Mouse (Mus musculus) large intestine, adult 2 months (tissue): ENCODE results near the gene Shroom4. TPM values are rescaled to one million over a fixed set of nuclear protein-coding genes. Genes with fewer than 3 reads are reported as not detected.
"Not testable (repeated sequence)": the region's sequence is repeated elsewhere in the genome, so short reads cannot be mapped to it uniquely, and the experiment has no call there.

Experiments
- DNase-seq: peaks from one replicate; pipeline ENCODE4 v3.0.0-alpha.2; 2012; ENCODE audit warnings: low read depth, low spot score
- WGBS: fragments of 180-500 bp; shearing (Covaris S2); methylation state at CpG from one replicate; pipeline ENCODE4 v1.1.7; 2018; 5-methylcytosine and 5-hydroxymethylcytosine counted together
- polyA plus RNA-seq: library from polyadenylated mRNA; depleted of rRNA; stranded (reverse); fragments of >200 nt; gene quantifications from 2 replicates; pipeline ENCODE4 v1.2.3, GENCODE M21; 2012; rRNA removed

Shroom4 gene
- 0.40 and 0.45 TPM in 2 replicates for polyA plus RNA-seq

DNA sequence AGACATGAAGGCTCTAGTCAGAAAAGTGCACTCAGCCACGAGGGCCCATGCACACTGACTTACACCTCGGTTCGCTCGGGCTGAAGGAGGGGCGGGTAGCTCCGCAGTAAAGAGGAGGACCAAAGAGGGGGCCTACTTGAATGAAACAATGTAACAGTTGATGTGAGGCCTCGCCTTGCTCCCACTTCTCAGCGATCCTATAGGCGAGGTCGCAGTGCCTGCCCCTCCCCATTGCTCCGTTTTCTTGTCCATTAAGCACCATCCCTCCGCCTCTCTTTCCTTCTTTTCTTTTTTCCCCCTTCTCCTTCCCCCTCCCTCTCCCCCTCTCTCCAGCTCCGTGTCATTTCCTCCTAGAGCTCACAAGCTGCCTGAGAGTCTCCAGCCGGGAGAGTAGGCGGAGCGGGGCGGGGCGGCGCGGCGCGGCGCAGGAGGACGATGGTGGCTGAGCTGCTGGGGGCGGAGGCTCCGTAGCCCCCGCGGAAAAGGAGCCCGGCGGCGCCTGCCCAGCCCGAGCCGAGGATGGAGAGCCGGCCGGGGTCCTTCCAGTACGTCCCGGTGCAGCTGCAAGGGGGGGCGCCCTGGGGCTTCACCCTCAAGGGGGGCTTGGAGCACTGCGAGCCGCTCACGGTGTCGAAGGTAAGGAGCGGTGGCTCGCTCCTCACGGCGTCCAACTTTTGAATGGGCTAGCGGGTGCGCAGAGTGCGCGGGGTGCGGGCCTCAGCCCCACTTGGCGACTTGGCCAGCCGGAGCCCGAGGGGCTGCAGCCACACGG, at the start of gene Shroom4:
TSS of gene Shroom4 (plus strand) at position 229 of the 772 bp plus-strand sequence.
- DNase-seq: no peak
- 10% methylated on average over 55 of the region's 55 CpGs for WGBS

DNA sequence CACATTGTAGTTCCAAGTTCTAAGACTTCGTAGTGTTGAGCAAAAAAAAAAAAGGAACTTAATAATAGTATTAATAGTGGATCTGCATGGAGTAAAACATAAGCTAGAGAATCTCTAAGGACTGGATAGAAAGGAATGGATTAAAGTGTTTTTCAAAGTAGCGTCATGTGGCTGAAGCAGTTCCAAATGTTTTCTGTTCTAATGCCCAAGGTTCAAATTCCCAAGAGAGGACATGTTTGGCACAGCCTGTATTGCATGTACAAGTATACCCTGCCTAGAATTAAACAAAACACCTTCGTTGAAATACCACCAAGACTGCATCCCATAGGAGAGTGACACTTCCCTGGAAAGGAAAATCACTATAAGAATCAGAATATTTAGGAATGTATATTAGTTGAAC, 42.8 kb upstream of the Shroom4 start:
- DNase-seq: no peak
- 83% methylated on average over 3 of the region's 3 CpGs for WGBS

DNA sequence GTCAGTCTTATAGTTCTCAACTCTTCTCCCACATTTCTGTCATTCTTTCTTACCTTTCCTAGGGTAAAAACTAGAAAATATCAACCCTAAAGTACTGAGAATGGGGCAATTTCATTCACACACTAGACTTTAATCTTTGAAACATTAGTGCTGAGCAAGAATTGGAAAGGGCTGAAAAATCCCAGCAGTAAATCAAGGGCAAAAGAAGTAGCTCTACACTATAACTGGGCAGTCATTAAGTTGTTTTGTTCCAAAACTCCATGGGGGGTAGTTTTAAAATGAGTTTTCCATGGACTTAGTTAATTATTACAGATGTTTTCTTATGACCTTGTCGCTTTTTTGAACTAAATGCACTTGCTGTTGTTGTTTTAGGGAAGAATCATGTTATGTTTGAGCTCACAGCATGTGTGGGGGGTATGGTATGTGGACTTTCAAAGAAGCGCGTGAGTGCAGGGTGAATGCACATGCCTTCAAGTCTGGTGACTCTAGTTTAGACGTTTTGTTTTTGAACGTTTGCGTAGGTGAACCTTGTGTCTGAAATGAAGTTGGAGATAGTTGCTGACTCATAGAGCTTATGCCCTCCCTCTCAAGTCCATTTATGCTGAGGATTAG, 42.0 kb upstream of the Shroom4 start:
- DNase-seq: no peak

DNA sequence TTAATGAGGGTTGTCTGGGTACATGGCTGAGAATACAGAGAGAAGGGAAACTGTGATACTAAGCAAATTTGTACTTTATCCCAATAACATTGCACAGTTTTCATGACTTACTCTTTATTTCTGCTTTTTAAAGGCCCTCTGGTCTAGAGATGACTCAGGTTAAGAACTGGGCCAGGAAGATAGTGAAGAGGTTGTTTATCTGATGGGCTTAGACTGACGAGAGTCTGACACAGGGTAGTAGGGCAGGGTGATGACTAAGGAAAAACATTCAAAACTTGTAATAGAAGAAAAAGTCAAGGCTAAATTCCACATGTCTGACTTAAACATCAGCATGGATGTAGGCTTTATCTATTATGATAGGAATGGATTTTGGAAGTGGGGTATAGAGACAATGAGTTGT, 30.8 kb upstream of the Shroom4 start:
- 73% methylated on average over 1 of the region's 1 CpGs for WGBS
- DNase-seq: no peak

More for the DNA sequence above, 42.0 kb upstream of the Shroom4 start:
- 73% methylated on average over 6 of the region's 6 CpGs for WGBS

DNA sequence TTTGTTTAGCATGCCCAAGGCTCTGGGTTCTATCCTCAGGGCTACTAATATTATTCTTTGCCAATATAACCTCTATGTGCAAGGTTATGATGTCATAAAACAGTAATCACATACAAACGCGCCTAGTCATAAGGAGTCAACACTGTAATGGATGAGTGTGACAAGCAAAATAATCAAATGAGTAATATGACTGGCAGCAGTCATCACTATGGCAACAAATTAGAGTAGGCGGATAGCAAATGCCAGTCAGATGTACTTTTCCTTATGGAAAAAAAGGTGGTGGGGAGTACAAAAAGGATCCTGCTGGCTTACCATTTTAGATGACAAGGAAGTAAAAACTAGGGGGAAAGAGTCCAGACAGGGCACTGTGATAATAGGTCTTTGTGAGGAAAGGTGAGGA, 28.9 kb upstream of the Shroom4 start:
- peak; percentile 7 for DNase-seq
- 44% methylated on average over 3 of the region's 3 CpGs for WGBS

DNA sequence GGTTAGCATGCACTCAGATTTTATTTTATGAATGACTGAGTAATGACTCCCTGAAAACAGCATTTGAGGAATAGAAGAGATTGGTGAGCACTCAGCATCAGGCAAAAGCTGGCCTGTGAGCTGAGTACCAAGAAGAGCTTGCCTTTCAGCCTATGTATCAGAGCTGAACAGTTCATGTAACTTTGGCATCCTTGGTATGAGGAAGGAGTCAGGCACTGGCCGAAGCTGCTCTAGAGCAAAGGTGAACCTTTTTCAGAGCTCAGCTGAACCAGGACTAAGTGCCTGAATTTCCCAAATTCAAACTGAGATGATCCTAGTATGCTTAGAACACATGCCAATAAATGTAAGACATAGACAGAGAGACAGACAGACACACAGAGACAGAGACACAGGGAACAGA, 5.8 kb upstream of the Shroom4 start:
- DNase-seq: no peak
- 46% methylated on average over 1 of the region's 1 CpGs for WGBS

DNA sequence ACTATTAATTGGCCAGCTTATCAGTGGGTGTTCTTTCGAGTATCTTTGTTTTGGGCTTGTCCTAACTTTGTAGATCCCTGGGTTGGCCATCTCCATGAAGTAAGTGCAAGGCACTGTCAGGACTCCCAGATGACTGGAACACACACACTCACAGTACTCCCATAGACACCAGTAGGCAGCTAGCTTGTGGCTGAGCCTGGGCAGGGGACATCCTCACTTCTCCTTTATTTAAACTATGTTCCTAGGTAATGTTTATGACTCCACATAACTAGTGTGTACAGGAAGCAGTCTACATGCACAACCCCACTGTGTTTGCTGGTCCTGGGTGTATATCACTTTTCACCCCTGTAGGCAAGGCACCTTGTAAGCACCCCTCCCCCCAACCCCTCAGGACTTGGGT, 461 bp upstream of the Shroom4 start:
- DNase-seq: no peak
- WGBS: 75% methylated on average over 1 of the region's 1 CpGs

DNA sequence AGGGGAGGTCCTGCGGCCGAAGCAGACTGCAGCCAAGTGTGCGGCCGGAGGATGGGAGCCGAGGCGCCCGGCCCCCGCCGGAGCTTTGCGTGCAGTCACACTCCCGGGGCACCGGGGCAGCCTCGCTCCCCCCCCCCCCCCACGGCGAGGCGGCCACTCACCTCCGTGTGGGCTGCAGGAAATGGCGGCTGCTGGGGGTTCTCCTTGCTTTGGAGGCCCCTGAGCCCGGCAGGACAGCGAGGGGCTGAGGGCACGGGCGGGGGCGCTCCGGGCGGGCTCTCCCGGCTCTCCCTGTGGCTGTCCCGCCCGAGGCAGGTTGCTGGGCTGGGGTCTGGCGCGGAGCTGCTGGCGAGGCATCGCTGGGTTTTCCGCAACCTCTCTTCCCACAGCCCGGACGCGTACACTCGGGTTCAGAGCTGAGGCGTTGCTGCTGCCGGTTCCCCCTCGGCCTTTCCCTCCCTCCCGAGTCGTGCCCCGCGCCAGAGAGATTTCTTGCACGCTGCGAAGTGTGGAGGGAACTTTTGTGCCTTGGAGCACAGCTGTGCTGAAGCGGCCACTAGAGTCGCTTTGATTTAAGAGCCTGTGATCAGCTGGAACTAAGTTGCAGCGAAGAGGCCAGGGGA, 855 bp downstream of the Shroom4 start:
- DNase-seq: no peak
- 17% methylated on average over 31 of the region's 49 CpGs for WGBS

DNA sequence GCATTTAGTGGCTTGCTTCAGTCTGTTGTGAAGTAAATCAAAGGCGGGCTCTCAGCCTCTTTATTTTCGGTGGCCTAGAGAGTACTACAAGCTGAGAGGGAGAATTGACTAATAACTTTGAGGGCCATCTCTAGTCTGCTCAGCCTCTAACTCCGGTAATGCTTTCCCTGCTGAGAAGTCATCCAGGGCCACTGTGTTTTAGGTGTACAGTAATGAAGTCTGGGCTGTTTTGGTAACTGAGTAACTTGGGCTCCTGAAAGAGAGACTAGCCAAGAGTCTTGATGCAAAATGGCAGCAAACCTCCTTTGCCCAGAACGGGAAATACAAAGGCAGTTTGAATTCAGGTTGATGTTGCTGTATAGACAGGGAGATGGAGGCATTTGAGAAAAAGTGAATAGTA, 3.3 kb downstream of the Shroom4 start:
- no peak for DNase-seq
- 90% methylated on average over 4 of the region's 4 CpGs for WGBS

DNA sequence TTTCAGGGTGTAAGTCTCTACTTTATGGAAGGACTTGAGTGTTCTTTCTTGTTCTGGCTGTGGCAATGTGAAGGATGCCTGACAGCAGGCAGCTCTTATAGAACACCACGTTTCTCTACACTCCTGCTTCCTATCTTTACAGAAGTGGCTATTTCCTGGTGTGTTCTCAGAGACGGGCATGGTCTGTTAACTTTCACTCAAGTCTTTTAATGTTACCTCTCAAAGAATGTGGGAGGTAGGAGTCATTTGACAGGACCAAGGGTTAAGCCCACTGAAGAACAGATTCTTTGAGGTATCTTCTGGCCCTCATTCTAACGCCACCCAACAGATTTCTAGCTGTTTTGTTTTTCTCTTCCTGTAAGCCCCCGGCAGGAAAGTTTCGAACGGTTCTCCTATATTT, 9.5 kb downstream of the Shroom4 start:
- WGBS: 59% methylated on average over 6 of the region's 6 CpGs
- DNase-seq: no peak

DNA sequence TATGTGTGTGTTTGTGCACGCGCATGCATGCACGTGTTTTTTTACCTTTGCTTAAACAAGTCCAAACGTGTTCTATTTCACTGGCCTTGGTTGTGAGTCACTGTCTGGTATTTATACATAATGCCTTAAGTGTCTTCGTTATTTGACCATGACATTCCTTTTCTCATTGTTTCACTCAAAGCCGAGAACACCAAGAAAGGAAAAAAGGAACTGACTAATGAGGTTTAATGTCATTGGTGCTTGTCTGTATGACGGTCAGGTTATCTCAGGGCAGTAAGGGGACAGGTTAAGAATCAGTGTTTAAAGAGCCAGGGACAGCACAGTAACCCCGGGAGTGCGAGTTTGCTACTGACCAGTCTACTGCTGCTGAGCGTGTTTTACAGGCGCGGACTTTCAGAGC, 15.8 kb downstream of the Shroom4 start:
- WGBS: 83% methylated on average over 12 of the region's 12 CpGs
- no peak for DNase-seq

DNA sequence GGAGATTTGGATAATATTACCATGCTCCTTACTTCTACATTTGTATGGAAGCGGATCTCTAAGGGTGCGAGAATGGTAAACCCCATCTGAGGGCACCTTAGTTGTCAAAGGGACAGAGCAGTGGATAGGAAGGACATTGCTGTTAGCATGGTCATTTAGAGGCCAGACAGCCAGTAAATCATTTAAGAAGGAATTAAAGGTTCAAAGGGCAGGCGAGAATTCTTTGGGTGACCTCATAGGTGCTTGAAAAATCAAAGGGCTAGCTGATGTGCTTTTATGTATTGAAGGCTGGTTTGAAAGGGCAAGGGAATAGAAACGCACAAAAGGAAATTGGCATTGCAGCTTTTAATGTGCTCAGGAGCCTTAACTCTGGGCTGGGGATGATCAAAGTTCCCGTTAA, 16.3 kb downstream of the Shroom4 start:
- WGBS: 85% methylated on average over 5 of the region's 5 CpGs
- DNase-seq: no peak

DNA sequence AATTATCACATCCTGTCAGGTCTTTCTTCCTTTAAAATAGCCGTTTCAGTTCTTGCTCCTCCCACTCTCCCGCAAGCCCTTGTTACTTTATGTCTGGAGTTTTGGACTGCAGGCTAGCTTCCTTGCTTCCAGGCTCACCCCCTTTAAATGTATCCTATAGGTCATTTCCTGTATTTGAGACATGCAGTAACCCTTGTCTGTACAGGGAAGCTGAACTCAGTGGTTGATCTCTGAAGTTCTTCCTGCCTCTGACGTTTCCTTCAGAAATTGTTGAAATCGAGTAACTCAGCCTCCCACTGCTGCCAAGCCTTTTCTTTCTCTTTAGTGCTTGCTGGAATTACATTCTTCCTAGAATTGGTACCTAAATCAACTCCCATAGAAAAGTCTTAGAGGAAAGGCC, 18.5 kb downstream of the Shroom4 start:
- DNase-seq: no peak
- 28% methylated on average over 4 of the region's 4 CpGs for WGBS

DNA sequence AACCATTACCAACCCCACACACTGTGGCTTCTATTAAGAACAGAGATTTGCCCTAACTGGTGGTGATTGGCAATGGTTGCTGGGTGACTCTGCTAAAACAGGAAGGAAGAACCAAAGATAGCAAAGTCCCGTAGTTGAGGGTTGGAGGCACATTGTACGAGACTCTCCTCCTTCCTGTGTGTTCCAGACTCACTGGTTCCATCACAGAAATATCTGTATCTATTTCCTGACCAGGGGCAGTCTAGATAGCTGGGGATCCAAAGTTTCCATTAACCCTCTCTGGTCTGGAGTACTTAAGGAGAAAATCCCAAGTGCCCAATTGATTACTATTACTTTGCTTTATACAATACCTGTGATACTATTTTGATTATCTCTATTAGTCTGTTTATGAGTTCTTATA, 35.6 kb downstream of the Shroom4 start:
- no peak for DNase-seq

DNA sequence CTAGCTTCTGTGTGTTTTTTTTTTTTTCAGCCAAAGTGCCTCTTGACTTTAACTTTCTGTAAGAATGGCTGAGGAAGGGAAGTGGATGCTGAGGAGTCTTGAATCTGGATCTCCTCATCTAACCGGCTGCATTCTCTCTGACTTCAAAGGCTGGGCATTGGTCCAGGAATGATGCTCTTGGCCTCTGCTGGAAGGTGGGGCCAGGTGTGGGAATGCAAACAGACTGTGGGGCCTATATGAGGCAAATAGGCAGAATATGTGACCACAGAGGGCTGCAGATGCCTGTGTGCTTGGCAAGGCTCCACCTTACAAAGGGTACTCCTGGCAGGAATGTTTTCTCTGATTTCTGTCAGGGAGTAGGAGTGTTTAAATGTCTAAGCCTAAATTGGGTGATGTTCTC, 46.8 kb downstream of the Shroom4 start:
- WGBS: 21% methylated on average over 1 of the region's 1 CpGs
- peak; percentile 11 for DNase-seq

More for the DNA sequence above, 35.6 kb downstream of the Shroom4 start:
- 88% methylated on average over 2 of the region's 2 CpGs for WGBS

DNA sequence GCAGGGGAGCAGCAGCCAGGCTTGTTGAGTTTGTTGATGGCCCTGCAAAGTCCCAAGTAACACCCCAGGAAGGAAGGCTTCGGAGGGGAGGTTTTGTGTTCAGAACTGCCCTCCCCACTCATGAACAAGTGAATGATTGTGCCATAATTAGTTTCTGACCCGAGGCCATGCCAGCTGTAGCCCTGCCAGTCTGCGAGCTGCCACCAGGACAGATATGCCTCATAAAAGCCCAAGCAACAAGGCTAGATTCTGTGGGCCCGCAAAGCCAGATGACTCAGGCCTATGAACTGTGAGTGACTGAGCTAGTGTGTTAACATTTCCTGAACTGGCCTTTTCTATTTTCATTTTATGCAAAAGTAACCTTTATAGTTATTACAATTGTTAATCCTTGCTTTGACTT, 48.3 kb downstream of the Shroom4 start:
- DNase-seq: no peak
- 35% methylated on average over 4 of the region's 4 CpGs for WGBS

DNA sequence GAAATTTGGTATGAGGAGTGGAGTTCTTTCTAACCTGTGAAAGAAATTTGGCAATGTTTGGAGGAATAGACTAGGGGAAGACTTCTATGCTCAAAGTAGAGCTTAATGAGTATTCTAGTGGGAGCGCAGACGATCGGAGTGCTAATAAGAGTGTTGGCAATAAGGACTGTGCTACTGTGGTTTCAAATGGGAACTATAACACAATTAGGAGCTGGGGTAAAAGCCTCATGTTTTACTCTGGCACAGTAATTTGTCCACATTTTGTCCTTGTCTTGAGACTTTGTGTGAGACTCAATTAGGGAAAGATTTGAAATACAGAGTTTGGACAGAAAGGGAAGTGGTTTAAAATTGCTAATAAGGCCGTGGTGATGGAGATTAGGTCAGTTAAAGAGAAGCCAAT, 53.6 kb downstream of the Shroom4 start:
- 91% methylated on average over 4 of the region's 4 CpGs for WGBS
- no peak for DNase-seq

DNA sequence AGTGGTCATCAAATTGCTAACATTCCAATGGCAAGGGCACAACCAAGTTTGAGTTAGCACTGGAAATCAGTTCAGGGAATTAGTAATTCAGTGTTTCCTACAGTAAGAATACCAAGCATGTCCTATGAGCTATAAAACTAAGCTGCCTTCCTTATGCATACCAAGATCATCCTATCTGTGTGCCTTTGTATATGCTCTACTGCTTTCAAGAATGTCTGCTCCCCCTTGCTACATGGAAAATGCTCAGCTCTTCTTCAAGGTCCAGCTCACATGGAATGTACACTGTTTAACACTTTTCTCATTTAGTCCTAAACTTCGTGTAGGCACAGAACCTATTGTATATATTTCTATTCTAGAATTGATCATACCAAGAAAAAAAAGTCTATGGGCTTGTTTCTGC, 69.6 kb downstream of the Shroom4 start:
- DNase-seq: not testable (repeated sequence)
- WGBS: no CpG with 5 or more reads among the region's 1 CpGs

DNA sequence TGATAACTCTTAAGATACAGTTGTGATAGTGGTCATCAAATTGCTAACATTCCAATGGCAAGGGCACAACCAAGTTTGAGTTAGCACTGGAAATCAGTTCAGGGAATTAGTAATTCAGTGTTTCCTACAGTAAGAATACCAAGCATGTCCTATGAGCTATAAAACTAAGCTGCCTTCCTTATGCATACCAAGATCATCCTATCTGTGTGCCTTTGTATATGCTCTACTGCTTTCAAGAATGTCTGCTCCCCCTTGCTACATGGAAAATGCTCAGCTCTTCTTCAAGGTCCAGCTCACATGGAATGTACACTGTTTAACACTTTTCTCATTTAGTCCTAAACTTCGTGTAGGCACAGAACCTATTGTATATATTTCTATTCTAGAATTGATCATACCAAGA, 72.9 kb downstream of the Shroom4 start:
- DNase-seq: not testable (repeated sequence)
- WGBS: no CpG with 5 or more reads among the region's 1 CpGs

DNA sequence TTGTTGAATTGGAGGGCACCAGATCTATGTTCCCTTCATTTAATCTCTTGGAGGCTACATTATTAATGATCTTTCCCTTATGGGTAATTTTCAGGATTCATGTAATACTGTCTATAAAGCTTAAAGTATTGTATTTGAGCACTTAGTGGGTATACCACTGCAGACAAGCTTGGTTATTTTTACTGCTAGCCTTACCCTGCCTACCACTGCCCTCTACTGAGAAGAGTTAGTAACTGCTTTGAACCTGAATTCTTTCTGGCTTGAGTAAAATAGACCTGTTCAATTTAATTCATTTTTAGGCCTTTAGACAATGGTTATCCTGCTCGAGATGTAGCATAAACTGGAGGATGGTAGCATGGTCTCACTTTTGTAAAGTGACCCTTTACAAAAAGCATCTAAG, 75.5 kb downstream of the Shroom4 start:
- no peak for DNase-seq
- 20% methylated on average over 1 of the region's 1 CpGs for WGBS

DNA sequence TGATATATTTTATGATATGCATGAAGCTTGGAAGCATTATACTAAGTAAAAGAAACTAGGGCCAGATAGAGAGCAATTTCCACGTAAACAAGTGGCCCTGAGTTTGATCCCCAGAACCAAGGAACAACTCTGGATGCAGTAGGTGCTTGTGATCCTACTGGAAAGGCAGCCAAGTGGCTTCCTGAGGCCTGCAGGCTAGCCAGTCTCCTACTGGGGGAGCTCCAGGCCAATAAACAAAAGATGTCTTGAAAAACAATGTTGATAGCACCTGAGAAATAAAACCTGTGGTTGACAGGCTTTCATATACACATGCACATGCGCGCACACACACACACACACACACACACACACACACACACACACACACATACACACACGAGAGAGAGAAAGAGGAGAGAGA, 82.6 kb downstream of the Shroom4 start:
- DNase-seq: no peak
- WGBS: 83% methylated on average over 4 of the region's 4 CpGs
